Mouse (Mus musculus) olfactory bulb, adult 2 months (tissue): ENCODE measurements around the gene 4930519G04Rik.

ENCODE experiments used
- CTCF ChIP-seq: fragments of 200-500 bp; IDR thresholded peaks from 2 replicates; pipeline ENCODE4 v1.5.1; 2012; ENCODE audit warnings: low read depth, mild to moderate bottlenecking, low read length, moderate library complexity; ENCODE audit not compliant: insufficient read depth
- POLR2A ChIP-seq: fragments of 200-500 bp; IDR thresholded peaks from 2 replicates; pipeline ENCODE4 v1.6.1; 2012; ENCODE audit warnings: mild to moderate bottlenecking, low read depth, low read length, moderate library complexity; ENCODE audit not compliant: insufficient read depth

- TF ChIP-seq CTCF (no peak), POLR2A (no peak)
Observed at GRCm38 (mm10) chr5:114875858-114876257, 22.4 kb downstream of the 4930519G04Rik start.
